Mouse (Mus musculus): ENCODE measurements at regions not wholly inside any gene's neighbourhood (a gene's known extent, or its start where the extent isn't known, plus 50 kb on each side); places are given as distances from the start of the nearest gene placed in this dataset.

- no peak for DNase-seq (ENCODE audit: low read depth, low spot score)
Observed at GRCm38 (mm10) chr4:99491536-99492514, 164.3 kb upstream of the Foxd3 start.

- no peak for DNase-seq (ENCODE audit: low read depth, low spot score)
Observed at GRCm38 (mm10) chr4:99503221-99503744, 152.8 kb upstream of the Foxd3 start.

GRCm38 (mm10) chr4:99511993-99512392 is 144.1 kb upstream of the Foxd3 start:
- DNase-seq (ENCODE audit: low read depth, low spot score): no peak

GRCm38 (mm10) chr4:99516883-99517282 is 139.2 kb upstream of the Foxd3 start:
- peak; percentile 15 for DNase-seq (ENCODE audit: low read depth, low spot score)

- DNase-seq (ENCODE audit: low read depth, low spot score): no peak
Observed at GRCm38 (mm10) chr4:99527441-99527840, 128.7 kb upstream of the Foxd3 start.

GRCm38 (mm10) chr4:99544014-99544413 is 112.1 kb upstream of the Foxd3 start:
- no peak for DNase-seq (ENCODE audit: low read depth, low spot score)

- DNase-seq (ENCODE audit: low read depth, low spot score): no peak
Observed at GRCm38 (mm10) chr4:99545742-99546141, 110.4 kb upstream of the Foxd3 start.

GRCm38 (mm10) chr4:99557963-99558362 is 98.1 kb upstream of the Foxd3 start:
- DNase-seq (ENCODE audit: low read depth, low spot score): no peak

GRCm38 (mm10) chr4:99560604-99561003 is 95.5 kb upstream of the Foxd3 start:
- no peak for DNase-seq (ENCODE audit: low read depth, low spot score)

- peak; percentile 4 for DNase-seq (ENCODE audit: low read depth, low spot score)
Observed at GRCm38 (mm10) chr4:99561506-99561937, 94.6 kb upstream of the Foxd3 start.

GRCm38 (mm10) chr4:99565401-99565800 is 90.7 kb upstream of the Foxd3 start:
- no peak for DNase-seq (ENCODE audit: low read depth, low spot score)

- no peak for DNase-seq (ENCODE audit: low read depth, low spot score)
Observed at GRCm38 (mm10) chr4:99572841-99573642, 83.1 kb upstream of the Foxd3 start.

GRCm38 (mm10) chr4:99574021-99574531 is 82.0 kb upstream of the Foxd3 start:
- no peak for DNase-seq (ENCODE audit: low read depth, low spot score)

- no peak for DNase-seq (ENCODE audit: low read depth, low spot score)
Observed at GRCm38 (mm10) chr4:99574984-99575383, 81.1 kb upstream of the Foxd3 start.

- no peak for DNase-seq (ENCODE audit: low read depth, low spot score)
Observed at GRCm38 (mm10) chr4:99597781-99598180, 58.3 kb upstream of the Foxd3 start.

GRCm38 (mm10) chr4:99600741-99601140 is 55.4 kb upstream of the Foxd3 start:
- peak; percentile 1 for DNase-seq (ENCODE audit: low read depth, low spot score)

GRCm38 (mm10) chr4:99601463-99601862 is 54.6 kb upstream of the Foxd3 start:
- no peak for DNase-seq (ENCODE audit: low read depth, low spot score)

Data from A20 (cell line).